Mouse (Mus musculus): Measurements from ENCODE around the gene Ntmt1. TPM values are rescaled to one million over a fixed set of nuclear protein-coding genes. Genes with fewer than 3 reads are reported as not detected.

Ntmt1 gene
- total RNA-seq, 2 experiments from 2014 or later: 35.0 to 37.2 TPM

GRCm38 (mm10) chr2:30782312-30783290 is 25.0 kb upstream of the Ntmt1 start:
- intact Hi-C loops (cut with DNase I): no loop called here
- DNase-seq (ENCODE audit: low spot score in 2 of 2): no peak

- intact Hi-C loops (cut with DNase I): no loop called here
Observed at GRCm38 (mm10) chr2:30783346-30783745, 24.3 kb upstream of the Ntmt1 start.

GRCm38 (mm10) chr2:30784078-30784994 is 23.3 kb upstream of the Ntmt1 start:
- intact Hi-C loops (cut with DNase I): no loop called here
- no peak for DNase-seq (ENCODE audit: low spot score in 2 of 2)

More at GRCm38 (mm10) chr2:30783346-30783745, 24.3 kb upstream of the Ntmt1 start:
- DNase-seq (ENCODE audit: low spot score in 2 of 2): peak; percentile 75 to 89

GRCm38 (mm10) chr2:30787466-30787865 is 20.2 kb upstream of the Ntmt1 start:
- intact Hi-C loops (cut with DNase I): no loop called here
- DNase-seq (ENCODE audit: low spot score in 2 of 2): no peak

GRCm38 (mm10) chr2:30792061-30792460 is 15.6 kb upstream of the Ntmt1 start:
- intact Hi-C loops (cut with DNase I): loop anchor here (5.0 kb wide), 2 partner anchors 135 to 180 kb away; no protein-coding TSS in a partner anchor
- DNase-seq (ENCODE audit: low spot score in 2 of 2): no peak

GRCm38 (mm10) chr2:30794179-30795108 is 13.2 kb upstream of the Ntmt1 start:
- intact Hi-C loops (cut with DNase I): loop anchor here (1.0 to 5.0 kb wide), 6 partner anchors 82 to 358 kb away; no protein-coding TSS in a partner anchor

GRCm38 (mm10) chr2:30795271-30795888 is 12.2 kb upstream of the Ntmt1 start:
- no peak for DNase-seq (ENCODE audit: low spot score in 2 of 2)
- intact Hi-C loops (cut with DNase I): loop anchor here (2.0 kb wide), 2 partner anchors 83 to 139 kb away; no protein-coding TSS in a partner anchor

More at GRCm38 (mm10) chr2:30794179-30795108, 13.2 kb upstream of the Ntmt1 start:
- DNase-seq (ENCODE audit: low spot score in 2 of 2): peak; percentile 96

- no peak for DNase-seq (ENCODE audit: low spot score in 2 of 2)
- intact Hi-C loops (cut with DNase I): loop anchor here (2.0 kb wide), 2 partner anchors 83 to 139 kb away; no protein-coding TSS in a partner anchor
Observed at GRCm38 (mm10) chr2:30795889-30796275, 11.7 kb upstream of the Ntmt1 start.

- DNase-seq (ENCODE audit: low spot score in 2 of 2): peak; percentile 92 to 97
- intact Hi-C loops (cut with DNase I): no loop called here
Observed at GRCm38 (mm10) chr2:30796382-30796781, 11.2 kb upstream of the Ntmt1 start.

GRCm38 (mm10) chr2:30799456-30799855 is 8.2 kb upstream of the Ntmt1 start:
- intact Hi-C loops (cut with DNase I): no loop called here
- DNase-seq (ENCODE audit: low spot score in 2 of 2): peak in 1 of 2 experiments; percentile 35

GRCm38 (mm10) chr2:30800671-30801066 is 7.0 kb upstream of the Ntmt1 start:
- intact Hi-C loops (cut with DNase I): no loop called here

GRCm38 (mm10) chr2:30801067-30801852 is 6.4 kb upstream of the Ntmt1 start:
- DNase-seq (ENCODE audit: low spot score in 2 of 2): peak in 1 of 2 experiments; percentile 28
- intact Hi-C loops (cut with DNase I): no loop called here

More at GRCm38 (mm10) chr2:30800671-30801066, 7.0 kb upstream of the Ntmt1 start:
- DNase-seq (ENCODE audit: low spot score in 2 of 2): no peak

- no peak for DNase-seq (ENCODE audit: low spot score in 2 of 2)
- intact Hi-C loops (cut with DNase I): no loop called here
Observed at GRCm38 (mm10) chr2:30803604-30804003, 4.0 kb upstream of the Ntmt1 start, which contains the start of gene 1700001O22Rik. Gene 1700001O22Rik (minus strand): TSS chr2:30803661.

- no peak for DNase-seq (ENCODE audit: low spot score in 2 of 2)
- intact Hi-C loops (cut with DNase I): loop anchor here (5.0 kb wide), 1 partner anchor 214 kb away; no protein-coding TSS in a partner anchor
Observed at GRCm38 (mm10) chr2:30805983-30806382, 1.6 kb upstream of the Ntmt1 start.

GRCm38 (mm10) chr2:30807147-30807647 is 429 bp upstream of the Ntmt1 start:
- no peak for DNase-seq (ENCODE audit: low spot score in 2 of 2)
- intact Hi-C loops (cut with DNase I): loop anchor here (5.0 kb wide), 1 partner anchor 215 kb away; no protein-coding TSS in a partner anchor

- DNase-seq (ENCODE audit: low spot score in 2 of 2): no peak
- intact Hi-C loops (cut with DNase I): loop anchor here (5.0 kb wide), 1 partner anchor 216 kb away; no protein-coding TSS in a partner anchor
Observed at GRCm38 (mm10) chr2:30808296-30808655, 650 bp downstream of the Ntmt1 start.

- no peak for DNase-seq (ENCODE audit: low spot score in 2 of 2)
- intact Hi-C loops (cut with DNase I): loop anchor here (5.0 kb wide), 1 partner anchor 217 kb away; no protein-coding TSS in a partner anchor
Observed at GRCm38 (mm10) chr2:30809503-30809902, 1.9 kb downstream of the Ntmt1 start.

Data from left cerebral cortex, postnatal 25 days (tissue).